Mouse (Mus musculus): ENCODE data around the gene Rab8b. TPM values are rescaled to one million over a fixed set of nuclear protein-coding genes. Genes with fewer than 3 reads are reported as not detected.

Gene Rab8b
- total and polyA plus RNA-seq, 2 experiments from 2014 or later: 25.9 to 27.1 TPM

GRCm38 (mm10) chr9:66912304-66912703 lies 7.2 kb downstream of the Rab8b start:
- DNase-seq (ENCODE audit: low spot score) (no peak), ATAC-seq (no peak)
- Histone ChIP-seq H3K9me3 (ENCODE audit: low read length) (no peaks in the 10 kb centered on the region), H3K9ac (replicated peaks; ENCODE audit: low read length) (no peak overlapping the region), H3K4me2 (ENCODE audit: low read depth, low read length) (no peak overlapping the region), H3K27ac (no peak overlapping the region), H3K27me3 (ENCODE audit: insufficient read depth, low read length) (no peaks in the 10 kb centered on the region), H3K36me3 (ENCODE audit: insufficient read depth, low read length) (no peaks in the 10 kb centered on the region), H3K4me3 (ENCODE audit: low read length) (no peak overlapping the region), H3K4me1 (ENCODE audit: insufficient read depth, low read length) (peaks cover 3% of the 10 kb centered on the region; the same call in 1 of the 2 replicates)
- no peak for TF ChIP-seq CTCF (IDR thresholded peaks at IDR 0.05; ENCODE audit: low read depth)

- Histone ChIP-seq H3K27me3 (ENCODE audit: insufficient read depth, low read length) (no peaks in the 10 kb centered on the region), H3K9me3 (ENCODE audit: low read length) (no peaks in the 10 kb centered on the region), H3K27ac (no peak overlapping the region), H3K4me1 (ENCODE audit: insufficient read depth, low read length) (peaks cover 4% of the 10 kb centered on the region; the same call in 1 of the 2 replicates), H3K4me2 (ENCODE audit: low read depth, low read length) (no peak overlapping the region), H3K36me3 (ENCODE audit: insufficient read depth, low read length) (no peaks in the 10 kb centered on the region), H3K9ac (replicated peaks; ENCODE audit: low read length) (no peak overlapping the region), H3K4me3 (ENCODE audit: low read length) (no peak overlapping the region)
- DNase-seq (ENCODE audit: low spot score): no peak
- 94% methylated on average over 5 of the region's 5 CpGs for WGBS
- ATAC-seq: no peak
- no peak for TF ChIP-seq CTCF (IDR thresholded peaks at IDR 0.05; ENCODE audit: low read depth)
Observed at GRCm38 (mm10) chr9:66910677-66911076, 8.8 kb downstream of the Rab8b start.

GRCm38 (mm10) chr9:66909922-66910321 lies 9.6 kb downstream of the Rab8b start:
- H3K4me2 ChIP-seq (ENCODE audit: low read depth, low read length): no peak overlapping the region
- DNase-seq (ENCODE audit: low spot score) (no peak), ATAC-seq (no peak)
- H3K4me1 ChIP-seq (ENCODE audit: insufficient read depth, low read length): peaks cover 5% of the 10 kb centered on the region; the same call in 1 of the 2 replicates
- H3K9me3 ChIP-seq (ENCODE audit: low read length): no peaks in the 10 kb centered on the region
- 85% methylated on average over 7 of the region's 7 CpGs for WGBS
- TF ChIP-seq CTCF (IDR thresholded peaks at IDR 0.05; ENCODE audit: low read depth): no peak
- no peak overlapping the region for H3K4me3 ChIP-seq (ENCODE audit: low read length)
- H3K27ac ChIP-seq: no peak overlapping the region
- H3K27me3 ChIP-seq (ENCODE audit: insufficient read depth, low read length): no peaks in the 10 kb centered on the region
- H3K9ac ChIP-seq (replicated peaks; ENCODE audit: low read length): no peak overlapping the region
- H3K36me3 ChIP-seq (ENCODE audit: insufficient read depth, low read length): no peaks in the 10 kb centered on the region

GRCm38 (mm10) chr9:66907746-66908397 lies 11.6 kb downstream of the Rab8b start:
- ATAC-seq: no peak
- WGBS: 89% methylated on average over 5 of the region's 5 CpGs
- H3K4me2 ChIP-seq (ENCODE audit: low read depth, low read length): no peak overlapping the region

GRCm38 (mm10) chr9:66907126-66907525 lies 12.4 kb downstream of the Rab8b start:
- 91% methylated on average over 8 of the region's 8 CpGs for WGBS
- Histone ChIP-seq H3K4me1 (ENCODE audit: insufficient read depth, low read length) (peaks cover 5% of the 10 kb centered on the region; the same call in 1 of the 2 replicates), H3K4me2 (ENCODE audit: low read depth, low read length) (no peak overlapping the region), H3K27ac (no peak overlapping the region), H3K4me3 (ENCODE audit: low read length) (no peak overlapping the region), H3K27me3 (ENCODE audit: insufficient read depth, low read length) (no peaks in the 10 kb centered on the region), H3K36me3 (ENCODE audit: insufficient read depth, low read length) (no peaks in the 10 kb centered on the region), H3K9me3 (ENCODE audit: low read length) (no peaks in the 10 kb centered on the region), H3K9ac (replicated peaks; ENCODE audit: low read length) (no peak overlapping the region)
- DNase-seq (ENCODE audit: low spot score) (no peak), ATAC-seq (no peak)
- no peak for TF ChIP-seq CTCF (IDR thresholded peaks at IDR 0.05; ENCODE audit: low read depth)

More at GRCm38 (mm10) chr9:66907746-66908397, 11.6 kb downstream of the Rab8b start:
- peaks cover 5% of the 10 kb centered on the region; the same call in 1 of the 2 replicates for H3K4me1 ChIP-seq (ENCODE audit: insufficient read depth, low read length)
- no peak overlapping the region for H3K9ac ChIP-seq (replicated peaks; ENCODE audit: low read length)
- no peaks in the 10 kb centered on the region for H3K9me3 ChIP-seq (ENCODE audit: low read length)
- H3K27me3 ChIP-seq (ENCODE audit: insufficient read depth, low read length): no peaks in the 10 kb centered on the region
- DNase-seq (ENCODE audit: low spot score): no peak
- no peaks in the 10 kb centered on the region for H3K36me3 ChIP-seq (ENCODE audit: insufficient read depth, low read length)
- no peak overlapping the region for H3K4me3 ChIP-seq (ENCODE audit: low read length)
- H3K27ac ChIP-seq: no peak overlapping the region
- no peak for TF ChIP-seq CTCF (IDR thresholded peaks at IDR 0.05; ENCODE audit: low read depth)

GRCm38 (mm10) chr9:66905990-66906389 lies 13.5 kb downstream of the Rab8b start:
- TF ChIP-seq CTCF (IDR thresholded peaks at IDR 0.05; ENCODE audit: low read depth): no peak
- H3K27me3 ChIP-seq (ENCODE audit: insufficient read depth, low read length): no peaks in the 10 kb centered on the region
- H3K36me3 ChIP-seq (ENCODE audit: insufficient read depth, low read length): no peaks in the 10 kb centered on the region
- H3K9me3 ChIP-seq (ENCODE audit: low read length): no peaks in the 10 kb centered on the region
- no peak for DNase-seq (ENCODE audit: low spot score)
- peaks cover 2% of the 10 kb centered on the region; the same call in 1 of the 2 replicates for H3K4me1 ChIP-seq (ENCODE audit: insufficient read depth, low read length)
- no peak for ATAC-seq
- H3K27ac ChIP-seq: no peak overlapping the region
- WGBS: 59% methylated on average over 9 of the region's 9 CpGs
- H3K9ac ChIP-seq (replicated peaks; ENCODE audit: low read length): no peak overlapping the region
- H3K4me3 ChIP-seq (ENCODE audit: low read length): no peak overlapping the region
- no peak overlapping the region for H3K4me2 ChIP-seq (ENCODE audit: low read depth, low read length)

- Histone ChIP-seq H3K4me3 (ENCODE audit: low read length) (no peak overlapping the region), H3K27ac (no peak overlapping the region), H3K9me3 (ENCODE audit: low read length) (no peaks in the 10 kb centered on the region), H3K36me3 (ENCODE audit: insufficient read depth, low read length) (no peaks in the 10 kb centered on the region), H3K4me2 (ENCODE audit: low read depth, low read length) (no peak overlapping the region), H3K9ac (replicated peaks; ENCODE audit: low read length) (no peak overlapping the region), H3K27me3 (ENCODE audit: insufficient read depth, low read length) (no peaks in the 10 kb centered on the region), H3K4me1 (ENCODE audit: insufficient read depth, low read length) (no peaks in the 10 kb centered on the region)
- 70% methylated on average over 4 of the region's 4 CpGs for WGBS
- DNase-seq (ENCODE audit: low spot score) (no peak), ATAC-seq (no peak)
- TF ChIP-seq CTCF (IDR thresholded peaks at IDR 0.05; ENCODE audit: low read depth): no peak
Observed at GRCm38 (mm10) chr9:66899526-66899925, 20.0 kb downstream of the Rab8b start.

Measured in hindbrain, postnatal 0 days (tissue).